Mouse (Mus musculus) regulatory T cell (primary cell): ENCODE data around the gene Ttll5.

Experiments used
- in situ Hi-C: fragments of 300-600 bp; cut with MboI, MseI; formaldehyde crosslinking; loops from one replicate; pipeline ENCODE4 v1.15.1; 2025; ENCODE audit warnings: high pct_unique_total_duplicates

The Ttll5 gene

GRCm38 (mm10) chr12:86046141-86046540, 221.7 kb downstream of the Ttll5 start:
- in situ Hi-C loops = no loop called here

- in situ Hi-C loops = no loop called here
Measured at GRCm38 (mm10) chr12:86046776-86047175, 222.3 kb downstream of the Ttll5 start.

- in situ Hi-C loops = no loop called here
Measured at GRCm38 (mm10) chr12:86047376-86047775, 222.9 kb downstream of the Ttll5 start.

- in situ Hi-C loops = no loop called here
Measured at GRCm38 (mm10) chr12:86049813-86050212, 225.4 kb downstream of the Ttll5 start.

GRCm38 (mm10) chr12:86051477-86051876, 227.0 kb downstream of the Ttll5 start:
- in situ Hi-C loops = no loop called here

GRCm38 (mm10) chr12:86055306-86055705, 230.8 kb downstream of the Ttll5 start:
- in situ Hi-C loops = no loop called here

- in situ Hi-C loops = no loop called here
Measured at GRCm38 (mm10) chr12:86056976-86057375, 232.5 kb downstream of the Ttll5 start.

GRCm38 (mm10) chr12:86057516-86057915, 233.1 kb downstream of the Ttll5 start:
- in situ Hi-C loops = no loop called here

- in situ Hi-C loops = no loop called here
Measured at GRCm38 (mm10) chr12:86059341-86059740, 234.9 kb downstream of the Ttll5 start.

GRCm38 (mm10) chr12:86064796-86065195, 240.3 kb downstream of the Ttll5 start:
- in situ Hi-C loops = no loop called here

GRCm38 (mm10) chr12:86071432-86071831, 247.0 kb downstream of the Ttll5 start:
- in situ Hi-C loops = loop anchor here (10.0 kb wide), 1 partner anchor 227 kb away; no protein-coding TSS in a partner anchor

- in situ Hi-C loops = loop anchor here (5.0 to 10.0 kb wide), 3 partner anchors 47 to 230 kb away; no protein-coding TSS in a partner anchor
Measured at GRCm38 (mm10) chr12:86074681-86075080, 250.2 kb downstream of the Ttll5 start.

GRCm38 (mm10) chr12:86075358-86075757, 250.9 kb downstream of the Ttll5 start:
- in situ Hi-C loops = loop anchor here (5.0 to 10.0 kb wide), 3 partner anchors 48 to 231 kb away; no protein-coding TSS in a partner anchor

- in situ Hi-C loops = loop anchor here (5.0 to 10.0 kb wide), 3 partner anchors 49 to 232 kb away; no protein-coding TSS in a partner anchor
Measured at GRCm38 (mm10) chr12:86076321-86076901, 252.0 kb downstream of the Ttll5 start.

- in situ Hi-C loops = loop anchor here (5.0 to 10.0 kb wide), 3 partner anchors 50 to 233 kb away; no protein-coding TSS in a partner anchor
Measured at GRCm38 (mm10) chr12:86077322-86077721, 252.9 kb downstream of the Ttll5 start.

GRCm38 (mm10) chr12:86077736-86078135, 253.3 kb downstream of the Ttll5 start:
- in situ Hi-C loops = loop anchor here (5.0 to 10.0 kb wide), 3 partner anchors 50 to 233 kb away; no protein-coding TSS in a partner anchor

GRCm38 (mm10) chr12:86078176-86078552, 253.7 kb downstream of the Ttll5 start:
- in situ Hi-C loops = loop anchor here (5.0 to 10.0 kb wide), 3 partner anchors 51 to 233 kb away; no protein-coding TSS in a partner anchor

GRCm38 (mm10) chr12:86078553-86079201, 254.2 kb downstream of the Ttll5 start, which contains the start of gene Tgfb3:
Gene Tgfb3 (minus strand): TSS chr12:86079041.
- in situ Hi-C loops = loop anchor here (5.0 to 10.0 kb wide), 3 partner anchors 51 to 234 kb away; no protein-coding TSS in a partner anchor

GRCm38 (mm10) chr12:86079202-86079667, 254.8 kb downstream of the Ttll5 start:
- in situ Hi-C loops = loop anchor here (5.0 to 10.0 kb wide), 3 partner anchors 52 to 234 kb away; no protein-coding TSS in a partner anchor

GRCm38 (mm10) chr12:86082481-86083012, 258.1 kb downstream of the Ttll5 start, which contains the start of gene Ift43:
Gene Ift43 (plus strand): TSS chr12:86082541.
- in situ Hi-C loops = no loop called here

GRCm38 (mm10) chr12:86085873-86086272, 261.4 kb downstream of the Ttll5 start:
- in situ Hi-C loops = no loop called here

- in situ Hi-C loops = no loop called here
Measured at GRCm38 (mm10) chr12:86086550-86086949, 262.1 kb downstream of the Ttll5 start.
